Mouse (Mus musculus): ENCODE measurements around the gene Peg12.

Gene Peg12

DNA sequence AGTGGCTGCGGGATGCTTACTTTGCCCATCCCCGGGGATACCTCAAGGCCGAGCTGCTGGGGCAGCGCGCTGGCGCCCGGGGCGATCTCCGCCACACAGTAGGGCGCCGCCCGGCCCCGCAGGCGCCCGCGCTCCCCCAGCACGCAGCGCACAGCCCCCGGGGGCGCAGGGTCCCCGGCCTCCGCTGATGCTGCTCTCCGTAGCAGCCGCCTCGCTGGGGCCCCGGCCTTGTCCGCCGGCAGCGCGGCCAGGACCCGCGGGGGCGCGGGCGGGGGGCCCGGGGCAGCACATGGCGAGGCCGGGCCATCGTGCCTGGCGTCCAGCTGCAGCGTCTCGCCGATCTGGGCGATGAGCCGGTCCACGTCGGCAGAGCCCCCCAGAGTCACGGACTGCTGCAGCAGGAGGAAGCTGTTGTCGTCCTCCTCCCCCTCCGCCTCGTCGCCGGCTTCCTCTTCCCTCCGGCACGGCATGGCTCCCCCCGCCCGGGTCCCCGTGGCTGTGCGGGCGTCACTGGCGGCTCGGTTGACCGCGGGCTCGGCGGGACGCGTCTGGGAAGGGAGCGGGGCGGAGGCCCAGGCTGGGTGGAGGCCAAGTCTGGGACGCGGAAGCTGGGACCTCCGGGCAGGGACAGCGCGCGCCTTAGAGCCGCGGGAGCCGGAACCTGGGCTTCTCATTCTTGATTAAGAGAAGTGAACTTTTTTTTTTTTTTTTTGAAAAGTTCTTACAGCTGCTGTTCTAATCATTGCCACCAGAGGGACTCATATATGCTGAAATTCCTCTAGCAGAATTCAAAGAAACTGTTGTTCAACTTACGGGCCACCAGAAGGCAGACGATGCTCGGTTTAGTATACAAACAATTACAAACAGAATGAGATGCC lies at the start of gene Peg12:
TSS of gene Peg12 (minus strand) at position 633 of the 878 bp plus-strand sequence.
- DNase-seq: peak; percentile 5 to 8

DNA sequence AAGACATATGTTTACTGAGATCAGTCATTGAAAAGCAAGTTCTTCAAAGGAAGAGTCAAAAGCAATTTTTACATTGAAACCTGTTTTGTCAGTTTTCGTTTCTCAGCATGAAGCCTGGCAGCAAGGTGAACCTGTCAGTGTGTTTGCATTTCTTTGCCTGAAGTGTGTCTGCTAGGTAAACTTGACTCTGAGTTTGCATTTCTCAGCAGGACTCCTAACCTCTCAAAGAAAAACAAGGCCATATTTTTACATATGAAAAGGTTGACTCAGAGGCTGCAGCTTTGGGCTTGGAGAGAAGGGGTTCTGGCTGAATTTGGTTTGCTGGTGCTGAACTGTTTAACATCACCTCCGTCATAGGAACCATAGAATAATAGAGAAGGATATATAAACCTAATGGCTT lies 21.8 kb upstream of the Peg12 start:
- DNase-seq: no peak

DNA sequence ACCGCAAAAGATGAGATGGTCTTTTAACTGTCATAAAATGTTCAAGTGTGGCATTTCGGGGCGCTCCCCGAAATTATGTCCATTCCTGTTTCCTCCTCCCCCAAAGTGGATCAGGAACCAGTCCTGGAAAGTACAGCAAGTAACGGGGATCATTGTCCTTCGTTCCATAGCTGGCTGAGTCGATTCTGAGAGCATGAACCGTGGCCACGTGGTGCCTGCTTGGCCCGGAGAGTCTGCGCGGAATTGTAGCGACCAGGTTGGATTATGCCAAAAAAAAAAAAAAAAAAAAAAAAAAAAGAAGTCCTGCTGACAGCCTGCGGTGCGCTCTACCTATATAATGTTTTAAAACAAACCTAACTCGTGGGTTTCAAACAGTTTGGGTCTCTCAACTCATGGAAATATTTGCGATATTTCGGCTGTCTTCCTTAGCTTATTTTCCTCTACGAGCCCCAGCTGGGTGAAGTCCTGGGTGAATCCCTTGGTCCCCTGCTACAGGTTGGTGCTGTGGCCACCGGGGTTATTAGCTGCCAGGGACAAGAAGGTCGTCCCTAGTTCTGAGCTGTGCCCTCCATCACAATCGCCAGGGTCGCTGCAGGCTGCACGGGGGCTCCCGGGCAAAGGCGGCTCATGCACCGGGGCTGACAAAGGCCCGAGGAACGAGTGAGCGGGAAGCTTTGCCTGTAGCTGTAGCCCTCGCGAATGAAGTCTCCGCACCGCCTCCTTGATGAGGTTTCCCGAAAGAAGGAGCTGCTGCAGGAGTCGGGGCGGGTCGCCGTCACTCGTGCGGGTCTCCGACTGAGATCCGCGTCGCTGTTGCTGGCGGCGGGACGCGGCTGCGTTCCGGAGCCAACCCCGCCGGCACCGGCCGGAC lies 1.1 kb downstream of the Peg12 start:
- no peak for DNase-seq

DNA sequence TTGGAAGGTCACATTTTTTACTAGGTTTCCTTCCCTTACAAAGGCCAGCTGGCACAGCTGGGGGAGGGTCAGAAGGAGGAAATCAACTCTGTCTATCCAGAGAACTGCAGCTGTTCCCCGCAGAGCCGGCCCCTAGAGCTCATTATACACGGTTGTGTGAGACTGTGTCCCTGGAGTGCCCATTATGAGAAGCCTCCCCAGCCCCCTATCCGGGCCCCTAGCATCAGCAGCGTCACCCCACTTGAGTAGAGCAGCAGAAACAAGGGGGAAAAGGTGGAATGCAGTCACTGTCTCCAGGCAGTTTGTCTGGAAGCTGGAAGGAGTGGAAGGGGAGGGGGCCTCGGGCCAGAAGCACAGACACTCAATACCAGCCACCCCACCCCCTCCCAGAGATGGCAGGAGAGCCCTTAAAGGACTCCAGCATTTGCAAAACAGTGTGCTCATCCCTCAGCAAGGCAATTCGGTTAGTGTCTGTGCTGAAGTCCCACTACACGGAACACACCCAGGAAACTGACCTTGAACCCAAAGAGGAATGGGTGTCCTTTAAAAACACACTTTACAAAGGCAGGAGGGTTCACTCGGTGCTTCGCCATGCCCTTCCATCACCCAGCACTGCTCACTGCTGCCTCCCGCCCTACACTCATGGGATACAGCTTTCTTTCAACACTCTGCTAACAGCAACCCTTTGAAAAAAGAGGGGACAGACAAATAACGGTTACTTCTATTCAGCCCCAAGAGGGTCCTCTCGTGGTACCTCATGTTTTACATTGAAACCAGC lies 1.9 kb downstream of the Peg12 start:
- no peak for DNase-seq

DNA sequence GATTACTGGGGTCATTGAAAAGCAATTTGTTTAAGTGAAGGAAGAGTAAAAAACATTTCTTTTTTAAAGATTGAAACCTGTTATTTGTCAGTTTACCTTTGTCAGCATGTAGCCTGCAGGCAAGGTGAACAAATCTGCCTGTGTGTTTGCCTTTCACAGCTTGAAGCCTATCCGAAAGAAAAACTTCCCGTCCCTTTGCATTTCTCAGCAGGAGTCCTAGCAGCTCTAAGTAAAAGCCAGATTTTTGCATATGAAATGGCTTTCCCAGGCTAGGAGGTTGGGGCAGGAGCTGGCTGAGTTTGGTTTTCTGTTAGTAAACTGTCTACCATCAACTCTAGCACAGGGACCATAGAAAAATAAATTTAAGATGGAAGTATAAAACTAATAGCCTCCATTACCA lies 12.0 kb downstream of the Peg12 start:
- no peak for DNase-seq

DNA sequence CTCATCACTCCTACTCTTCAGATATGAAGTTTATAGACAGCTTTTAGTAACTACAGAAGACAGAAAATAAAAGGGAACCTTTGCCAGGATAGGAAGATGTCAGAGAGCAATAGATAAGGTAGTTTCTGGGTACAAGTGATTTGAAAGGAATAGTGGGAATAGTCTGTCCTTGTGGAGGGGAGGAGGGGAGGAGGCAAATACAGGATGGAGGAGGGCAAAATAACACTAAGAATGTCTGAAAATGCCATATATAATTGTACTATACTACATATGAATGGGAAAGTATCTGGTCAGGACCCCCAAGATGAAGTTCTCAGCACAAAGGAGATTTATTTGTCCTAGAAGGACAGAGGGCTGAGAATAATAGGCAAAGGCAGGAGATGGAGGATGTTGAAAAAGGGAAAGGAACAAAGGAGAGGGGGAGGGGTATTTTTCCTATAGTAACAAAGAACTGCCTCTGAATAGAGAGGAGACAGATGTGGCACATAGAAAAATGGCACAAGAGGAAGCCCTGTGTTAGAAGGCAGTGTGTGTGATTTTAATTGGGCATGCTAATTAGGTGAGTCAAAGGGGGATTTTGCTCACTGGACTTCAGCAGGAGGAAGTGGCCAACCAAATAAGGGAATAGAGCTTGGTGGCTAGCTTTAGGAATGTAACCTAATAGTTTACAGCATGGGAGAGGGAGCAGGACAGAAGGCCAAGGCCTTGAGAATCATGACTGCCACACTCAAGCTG lies 18.7 kb downstream of the Peg12 start:
- no peak for DNase-seq

DNA sequence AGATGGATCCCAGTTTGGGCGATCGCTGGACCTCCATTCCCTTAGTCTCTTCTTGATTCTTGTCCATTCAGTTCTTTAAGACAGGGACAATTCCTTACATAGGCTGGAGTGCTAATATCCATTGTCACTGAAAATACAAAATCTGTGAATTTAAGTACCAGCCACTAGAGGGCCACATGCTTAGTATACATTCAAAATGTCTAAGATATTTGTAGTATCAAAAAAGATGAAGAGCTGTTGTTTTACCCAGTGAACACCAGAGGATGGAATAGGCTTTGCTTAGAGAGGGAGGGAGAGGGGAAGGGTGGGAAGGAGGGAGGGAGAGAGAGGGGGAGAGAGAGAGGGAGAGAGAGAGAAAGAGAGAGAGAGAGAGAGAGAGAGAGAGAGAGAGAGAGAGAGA lies 27.9 kb downstream of the Peg12 start:
- no peak for DNase-seq

DNA sequence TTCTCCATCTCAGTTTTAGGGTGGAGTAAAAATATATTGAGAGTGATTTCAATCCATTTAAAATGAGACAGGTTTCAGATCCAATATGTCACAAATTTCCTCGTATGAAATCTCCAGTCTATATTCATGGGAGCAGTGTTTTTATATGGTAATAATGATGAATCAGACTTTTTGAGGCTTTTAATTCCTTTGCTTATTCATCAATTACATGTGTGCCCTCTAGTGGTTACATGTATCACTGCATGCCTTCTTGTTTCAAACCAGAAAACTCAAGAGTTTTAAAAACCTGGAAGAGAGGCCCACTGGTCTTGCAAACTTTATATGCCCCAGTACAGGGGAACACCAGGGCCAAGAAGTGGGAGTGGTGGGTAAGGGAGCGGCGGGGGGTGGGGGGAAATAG lies 31.1 kb downstream of the Peg12 start:
- DNase-seq: no peak

DNA sequence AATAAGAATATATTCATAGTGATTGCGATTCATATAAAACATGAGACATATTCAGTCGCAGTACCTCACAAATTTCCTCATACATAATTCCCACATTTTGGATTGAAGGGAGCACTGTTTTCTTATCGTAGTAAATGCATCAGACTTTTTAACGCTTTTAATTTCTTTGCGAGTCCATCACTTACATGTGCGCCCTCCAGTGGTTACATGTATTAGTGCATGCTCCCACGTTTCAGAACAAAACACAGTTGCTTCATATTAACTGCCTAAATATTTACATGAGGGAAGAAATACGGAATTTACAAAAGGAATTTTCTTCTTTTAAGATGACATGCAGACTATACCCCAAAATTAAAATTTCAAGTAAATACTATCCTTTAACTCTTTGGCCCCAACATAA lies 36.0 kb downstream of the Peg12 start:
- no peak for DNase-seq

DNA sequence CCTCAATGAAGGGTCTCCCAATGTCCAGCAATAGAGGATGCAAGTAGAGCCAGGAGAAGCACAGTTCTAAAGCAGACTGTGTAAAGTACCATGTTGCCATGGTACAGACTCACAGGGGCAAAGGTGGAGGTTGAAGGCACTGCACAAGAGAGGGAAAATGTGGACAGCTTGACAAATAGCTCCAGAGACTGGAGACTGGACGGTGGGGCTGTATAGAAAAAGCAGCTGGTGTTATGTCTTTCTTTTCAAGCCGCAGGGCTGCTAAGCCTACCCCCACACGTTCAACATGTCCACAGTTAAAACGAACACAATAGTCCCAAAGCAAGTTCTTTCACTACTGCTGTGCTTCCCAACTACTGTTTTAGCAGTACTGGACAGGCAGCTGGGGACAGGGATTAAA lies 41.1 kb downstream of the Peg12 start:
- DNase-seq: no peak

DNA sequence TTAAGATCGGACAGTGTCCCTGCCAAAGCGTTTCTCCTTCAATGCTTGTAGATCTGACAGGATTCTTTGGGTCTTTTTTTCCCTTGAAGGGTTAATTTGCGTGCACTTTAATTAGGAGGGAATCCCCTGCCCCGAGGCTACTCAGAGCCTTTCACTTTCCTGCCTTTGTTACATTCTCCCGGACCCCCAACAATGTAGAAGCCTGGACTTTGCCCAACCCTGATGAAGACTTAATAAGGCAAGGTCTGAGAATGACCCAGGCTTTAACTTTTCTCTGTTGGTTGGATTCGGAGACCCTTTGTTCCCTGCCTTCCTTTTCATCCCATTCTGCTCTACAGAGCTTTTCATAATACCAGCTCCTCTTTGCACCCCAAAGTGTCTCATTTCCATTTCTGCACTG lies 43.7 kb downstream of the Peg12 start:
- no peak for DNase-seq

DNA sequence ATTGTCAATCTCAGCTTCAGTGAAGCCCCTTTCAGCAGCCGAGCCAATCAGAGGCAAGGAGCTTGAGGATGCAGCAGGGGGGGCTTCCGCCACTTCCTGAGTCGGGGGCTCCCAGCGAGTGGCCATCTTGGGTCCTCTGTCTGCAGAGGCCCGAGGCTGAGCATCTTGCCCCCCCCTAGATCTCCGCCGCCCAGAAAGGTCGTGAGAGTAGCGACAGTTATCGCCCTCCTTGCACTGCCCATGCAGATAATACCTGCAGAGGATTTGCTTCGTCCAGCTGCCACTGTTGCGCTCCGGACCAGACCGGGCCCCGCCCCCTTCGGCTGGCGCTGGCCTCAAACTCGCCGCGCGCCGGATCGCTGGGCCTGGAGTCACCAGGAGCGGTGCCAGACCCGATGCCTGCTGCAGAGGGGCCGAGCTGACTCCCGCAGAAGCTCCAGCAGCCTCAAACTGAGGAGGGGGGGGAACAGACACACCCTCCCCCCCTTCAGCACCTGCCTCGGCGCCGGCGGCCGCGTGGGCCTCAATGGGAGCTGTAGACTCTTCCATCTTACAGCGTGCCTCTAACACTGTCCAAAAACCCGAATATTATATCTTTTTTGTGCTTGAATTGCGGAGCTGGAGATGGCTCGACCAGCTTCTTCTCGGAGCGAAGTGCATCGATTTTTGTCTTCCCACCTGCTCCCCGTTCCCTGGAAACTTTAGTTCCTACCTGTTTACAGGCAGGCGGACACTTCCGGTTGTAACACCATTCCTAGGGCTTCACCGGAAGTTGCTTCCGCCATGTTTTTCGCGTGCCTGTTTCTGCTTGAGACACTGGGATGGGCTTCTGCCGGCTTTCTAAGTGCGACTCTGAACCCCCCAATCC lies 44.6 kb downstream of the Peg12 start, which contains the start of gene Mkrn3:
TSS of gene Mkrn3 (minus strand) at position 647 of the 868 bp plus-strand sequence.
- DNase-seq: peak; percentile 5 to 19

DNA sequence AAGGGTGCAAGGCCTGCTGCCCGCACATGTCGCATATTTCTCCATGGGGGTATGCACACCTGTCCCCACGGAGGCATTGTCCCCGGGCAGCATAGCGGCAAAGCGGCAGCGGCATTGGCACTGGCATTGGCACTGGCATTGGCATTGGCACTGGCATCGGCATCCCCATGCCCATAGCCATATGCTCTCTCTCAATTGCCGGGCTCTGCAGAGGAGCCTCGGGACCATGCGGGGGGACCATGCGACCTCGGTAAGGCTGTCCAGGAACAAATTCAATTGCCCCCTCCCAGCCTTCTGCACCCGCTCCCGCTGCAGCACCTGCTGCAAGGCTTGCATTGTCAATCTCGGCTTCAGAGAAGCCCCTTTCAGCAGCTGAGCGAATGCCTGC lies 45.2 kb downstream of the Peg12 start:
- DNase-seq: no peak

DNA sequence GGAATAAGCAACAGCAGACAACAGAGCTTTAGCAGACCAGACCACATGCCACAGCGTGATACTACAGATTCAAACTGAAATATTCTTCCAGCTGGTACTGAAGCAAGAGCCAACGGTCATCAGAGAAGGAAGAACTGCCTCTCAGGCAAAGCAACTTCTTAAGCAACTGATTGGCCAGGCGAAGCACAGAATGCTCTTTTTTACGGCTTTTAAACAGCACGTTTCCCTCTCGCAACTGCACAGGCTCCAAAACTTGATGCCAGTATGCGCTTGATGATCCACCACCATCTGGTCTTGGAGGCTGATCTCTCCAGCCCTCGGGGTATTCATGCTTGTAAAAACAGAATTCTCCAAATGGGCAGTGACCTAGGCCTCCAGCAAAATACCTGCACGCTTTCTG lies 46.0 kb downstream of the Peg12 start:
- DNase-seq: no peak

DNA sequence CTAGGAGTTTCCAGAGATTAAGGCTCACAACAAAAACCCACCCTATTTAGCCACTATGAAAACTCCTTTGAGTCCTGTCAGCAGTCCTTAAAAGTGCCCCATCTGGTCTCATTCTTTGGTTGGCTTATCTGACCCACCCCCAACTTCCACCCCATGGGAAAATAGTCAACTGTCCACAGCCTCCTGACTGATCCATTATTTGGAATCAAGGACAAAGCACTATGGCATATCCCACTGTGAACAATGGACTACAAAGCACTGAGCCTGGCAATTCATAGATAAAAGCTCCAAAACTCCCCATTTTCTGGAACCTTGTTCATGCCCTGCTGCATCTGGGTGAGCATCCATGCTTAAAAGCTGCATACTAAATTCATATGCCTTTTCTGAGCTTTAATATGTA lies 48.1 kb downstream of the Peg12 start:
- DNase-seq: no peak

DNA sequence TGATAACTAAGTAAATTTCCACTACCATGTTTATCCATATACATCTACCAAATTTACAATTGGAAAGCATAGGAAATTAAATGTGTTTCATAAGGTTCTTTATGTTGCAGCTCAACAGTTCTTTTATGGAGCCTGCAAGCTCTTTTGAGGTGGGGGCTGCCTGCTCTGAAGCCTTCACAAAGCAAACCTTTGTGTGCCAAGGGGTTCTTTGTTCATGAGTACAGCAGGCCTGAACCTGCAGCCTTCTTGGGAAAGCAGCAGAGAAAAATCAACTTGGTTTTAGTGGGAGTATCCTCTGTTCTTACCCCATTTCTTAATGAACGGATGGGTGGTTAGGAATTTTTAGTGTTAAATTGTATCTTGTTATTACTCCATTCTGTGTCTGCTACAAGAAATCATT lies 49.1 kb downstream of the Peg12 start:
- no peak for DNase-seq

Data from B cell, adult 2 months (primary cell).